Mouse (Mus musculus): Measurements from ENCODE around the gene Shcbp1.

GRCm38 (mm10) chr8:4764751-4765150, 14.6 kb downstream of the Shcbp1 start:
- TF ChIP-seq CTCF (IDR thresholded peaks at IDR 0.05; ENCODE audit: control insufficient read depth, insufficient read depth, insufficient read length) (no peak), CEBPB (IDR thresholded peaks at IDR 0.05; ENCODE audit: low read depth) (no peak), USF1 (IDR thresholded peaks at IDR 0.05; ENCODE audit: low read depth) (no peak), FOSL1 (IDR thresholded peaks at IDR 0.05; ENCODE audit: insufficient read depth, low read length, poor library complexity, severe bottlenecking) (no peak), MYOD1 (IDR thresholded peaks at IDR 0.05; ENCODE audit: control insufficient read depth, insufficient read length, low read depth) (no peak), MYOG (IDR thresholded peaks at IDR 0.05; ENCODE audit: control insufficient read depth, extremely low read depth, insufficient read length) (no peak)
